Mouse (Mus musculus): Measurements from ENCODE around the gene Avpi1. TPM values are rescaled to one million over a fixed set of nuclear protein-coding genes. Genes with fewer than 3 reads are reported as not detected.

Avpi1 gene
- total RNA-seq, 2 experiments from 2014 or later, result 18.8 to 20.6 TPM

GRCm38 (mm10) chr19:42145210-42145609, 16.4 kb upstream of the Avpi1 start:
- no peak for DNase-seq (ENCODE audit: low spot score in 2 of 2)

DNA sequence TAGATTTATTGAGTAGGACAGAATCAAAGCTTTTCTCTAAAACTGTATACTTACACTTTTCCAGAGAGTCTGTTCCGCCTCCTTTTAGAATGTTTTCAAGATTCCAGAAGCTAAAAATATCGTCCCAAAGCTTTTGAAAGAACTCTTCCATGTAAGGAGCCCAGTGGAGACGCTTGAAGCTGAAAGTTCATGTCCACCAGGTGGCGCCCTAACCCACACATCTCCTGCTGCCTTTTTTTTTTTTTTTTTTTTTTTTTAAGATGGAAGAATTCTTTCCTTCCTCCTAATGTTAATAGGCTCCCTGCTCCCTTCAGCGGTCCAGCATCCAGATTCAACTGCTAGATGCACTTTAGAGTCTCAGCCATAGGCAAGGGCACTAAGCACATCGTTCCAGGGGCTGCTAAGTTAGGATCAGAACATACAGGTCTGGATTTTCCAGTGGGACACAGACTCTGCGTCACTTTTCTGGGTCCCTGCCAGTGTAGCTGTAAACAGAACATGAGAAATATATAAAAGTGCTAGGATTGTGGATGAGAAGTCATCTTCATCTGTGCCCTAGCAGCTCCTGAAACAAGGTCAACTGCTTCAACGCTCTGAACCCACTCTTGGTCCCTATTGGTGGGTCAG, 15.8 kb upstream of the Avpi1 start:
- DNase-seq (ENCODE audit: low spot score in 2 of 2), result peak in 1 of 2 experiments; percentile 90

DNA sequence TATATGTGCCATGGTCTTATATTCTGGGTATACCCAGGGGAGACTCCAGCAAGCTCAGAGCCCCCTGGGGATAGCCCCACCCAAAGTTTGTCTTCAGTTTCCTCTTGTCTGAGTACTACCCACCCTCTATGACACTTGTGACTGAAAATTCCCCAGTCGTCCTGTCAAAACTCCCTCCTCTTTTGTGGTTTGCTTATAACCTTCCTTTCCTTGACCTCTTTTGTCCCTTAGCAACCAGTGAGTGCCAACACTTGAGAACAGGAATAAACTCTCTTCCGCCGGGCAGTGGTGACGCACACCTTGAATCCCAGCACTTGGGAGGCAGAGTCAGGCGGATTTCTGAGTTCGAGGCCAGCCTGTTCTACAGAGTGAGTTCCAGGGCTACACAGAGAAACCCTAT, 15.2 kb upstream of the Avpi1 start:
- no peak for DNase-seq (ENCODE audit: low spot score in 2 of 2)

DNA sequence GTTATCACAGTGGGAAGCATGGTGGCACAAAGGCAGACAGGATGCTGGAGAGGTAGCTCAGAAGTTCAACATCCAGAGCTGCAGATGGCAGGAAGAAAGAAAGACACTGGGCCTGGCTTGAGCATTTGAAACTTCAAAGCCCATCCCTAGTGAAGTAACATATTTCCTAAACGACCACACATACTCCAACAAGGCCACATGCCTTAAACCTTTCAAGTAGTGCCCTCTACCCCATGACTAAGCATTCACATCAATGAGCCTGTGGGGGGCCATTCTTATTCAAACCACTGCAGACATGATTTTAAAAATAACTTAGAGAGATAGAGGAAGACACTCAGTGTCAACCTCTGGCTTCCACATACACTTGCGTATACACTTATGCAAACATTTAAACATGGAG, 13.9 kb upstream of the Avpi1 start:
- DNase-seq (ENCODE audit: low spot score in 2 of 2), result no peak

DNA sequence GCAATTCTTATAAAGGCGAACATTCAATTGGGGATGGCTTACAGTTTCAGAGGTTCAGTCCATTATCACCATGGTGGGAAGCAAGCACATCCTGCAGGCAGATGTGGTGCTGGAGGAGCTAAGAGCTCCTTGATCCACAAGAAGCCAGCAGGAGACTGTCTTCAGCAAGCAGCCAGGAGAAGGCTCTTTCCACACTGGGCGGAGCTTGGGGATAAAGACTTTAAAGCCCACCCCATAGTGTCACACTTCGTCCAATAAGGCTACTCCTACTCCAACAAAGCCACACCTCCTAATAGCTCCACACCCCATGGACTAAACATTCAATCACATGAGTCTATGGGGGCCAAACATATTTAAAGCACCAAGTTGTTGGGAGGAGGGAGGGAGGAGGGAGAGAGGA, 13.1 kb upstream of the Avpi1 start:
- DNase-seq (ENCODE audit: low spot score in 2 of 2), result no peak

DNA sequence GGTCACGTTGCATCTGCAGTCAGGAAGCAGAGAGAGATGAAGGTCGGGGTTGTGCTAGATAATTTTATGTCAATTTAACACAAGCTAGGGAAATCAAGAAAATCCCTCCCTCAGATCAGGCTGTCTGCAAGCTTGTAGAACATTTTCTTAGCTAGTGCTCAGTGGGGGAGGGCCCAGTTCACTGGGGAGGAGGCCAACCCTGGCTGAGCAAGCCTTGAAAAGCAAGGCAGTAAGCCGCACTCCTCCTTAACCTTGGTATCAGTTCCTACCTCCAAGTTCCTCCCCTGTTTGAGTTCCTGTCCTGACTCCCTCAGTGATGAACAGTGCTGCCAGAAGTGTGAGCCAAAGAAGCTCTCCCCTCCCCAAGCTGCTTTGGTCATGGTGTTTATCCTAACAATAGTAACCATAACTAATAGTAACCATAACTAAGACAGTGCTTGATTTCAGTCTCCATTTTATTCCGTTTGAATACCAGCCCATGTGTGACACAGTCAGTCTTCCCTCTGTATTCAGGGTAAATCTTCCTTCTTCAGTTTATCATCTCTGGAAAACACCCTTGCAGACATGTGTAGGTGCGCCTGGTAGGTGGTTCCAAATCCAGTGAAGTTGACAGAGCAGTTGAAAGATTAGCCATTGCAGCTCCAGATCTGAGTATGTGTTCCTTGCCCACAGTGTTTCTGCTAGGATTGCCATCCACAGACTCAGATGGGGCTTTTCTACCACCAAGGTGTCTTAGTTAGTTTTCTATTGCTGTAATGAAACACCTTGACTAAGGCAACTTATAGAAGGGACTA, 11.1 kb upstream of the Avpi1 start:
- no peak for DNase-seq (ENCODE audit: low spot score in 2 of 2)

DNA sequence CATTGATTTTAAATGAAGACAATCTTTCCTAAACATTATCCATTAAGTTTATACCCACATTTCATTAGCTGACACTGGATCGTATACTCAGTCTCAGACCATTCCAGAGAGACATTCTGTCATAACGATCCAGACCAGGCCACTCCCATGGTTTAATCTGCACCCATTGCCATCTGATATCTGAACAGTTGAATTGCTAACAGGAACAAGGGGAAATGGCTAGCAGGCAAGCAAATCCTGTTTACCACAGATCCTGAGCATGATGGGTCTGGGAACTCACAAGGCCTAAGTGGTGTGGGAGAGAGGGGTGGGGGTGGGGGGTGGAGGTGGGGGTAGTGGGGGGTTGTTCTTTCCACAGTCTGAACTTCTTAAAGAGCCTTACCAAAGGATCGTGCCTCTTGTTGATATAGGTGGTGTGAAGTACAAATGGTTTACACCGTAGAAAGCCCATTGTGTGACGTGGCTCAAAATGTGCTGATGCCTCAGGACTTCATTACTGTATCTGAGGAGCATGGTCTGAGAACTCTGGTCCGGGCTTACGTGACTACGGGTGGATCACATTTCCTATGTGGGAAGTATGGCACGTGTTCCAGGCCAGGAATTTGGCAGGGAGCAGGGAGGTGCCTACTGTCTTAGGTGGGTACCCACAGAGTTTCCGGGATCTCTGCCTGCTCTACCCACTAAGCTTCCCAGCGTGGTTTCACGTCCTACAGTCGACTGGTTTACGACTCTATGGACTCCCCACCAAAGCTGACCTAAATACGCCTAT, 9.8 kb upstream of the Avpi1 start:
- DNase-seq (ENCODE audit: low spot score in 2 of 2), result no peak

DNA sequence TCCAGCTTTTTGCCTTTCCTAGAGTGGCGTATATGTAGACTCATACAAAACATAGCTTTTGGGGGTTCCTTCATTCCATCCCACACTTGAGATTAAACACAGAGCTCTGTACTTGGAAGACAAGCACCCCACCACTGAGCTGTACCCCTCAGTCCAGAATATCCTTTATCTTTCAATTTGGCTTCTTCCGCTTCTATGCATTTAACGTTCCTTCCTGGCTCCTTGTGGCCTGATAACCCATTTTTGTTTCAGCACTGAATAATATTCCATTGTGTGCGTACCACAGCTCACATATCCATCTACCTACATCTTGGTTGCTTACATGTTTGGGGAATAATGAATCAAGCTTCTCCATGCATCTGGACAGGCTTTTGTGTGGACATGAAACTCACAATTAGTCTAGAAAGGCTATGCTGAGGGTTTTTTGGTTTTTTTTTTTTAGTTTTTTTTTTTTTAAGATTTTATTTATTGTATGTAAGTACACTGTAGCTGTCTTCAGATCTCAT, 8.4 kb upstream of the Avpi1 start:
- DNase-seq (ENCODE audit: low spot score in 2 of 2), result no peak

GRCm38 (mm10) chr19:42136126-42136525, 7.3 kb upstream of the Avpi1 start:
- DNase-seq (ENCODE audit: low spot score in 2 of 2), result no peak

GRCm38 (mm10) chr19:42135070-42135469, 6.2 kb upstream of the Avpi1 start:
- DNase-seq (ENCODE audit: low spot score in 2 of 2), result no peak

- no peak for DNase-seq (ENCODE audit: low spot score in 2 of 2)
Measured at GRCm38 (mm10) chr19:42131101-42131500, 2.2 kb upstream of the Avpi1 start.

DNA sequence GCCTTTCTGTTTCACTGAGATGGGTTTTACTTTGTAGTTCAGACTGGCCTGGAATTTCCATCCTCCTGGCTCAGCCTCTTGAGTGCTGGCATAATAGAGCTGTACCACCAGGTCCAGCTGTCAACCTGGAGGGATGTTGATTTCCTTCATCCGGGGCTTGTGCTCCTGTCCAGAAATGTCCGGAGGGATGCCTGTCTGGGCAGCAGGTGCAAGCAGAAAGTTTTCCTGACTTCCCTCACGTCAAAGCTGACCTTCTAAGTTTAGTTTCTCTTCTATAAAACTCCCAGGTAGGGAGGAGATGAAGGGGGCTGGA, 1.4 kb upstream of the Avpi1 start:
- no peak for DNase-seq (ENCODE audit: low spot score in 2 of 2)

GRCm38 (mm10) chr19:42129509-42130293, 842 bp upstream of the Avpi1 start:
- no peak for DNase-seq (ENCODE audit: low spot score in 2 of 2)

- no peak for DNase-seq (ENCODE audit: low spot score in 2 of 2)
Measured at GRCm38 (mm10) chr19:42128052-42128740, 663 bp downstream of the Avpi1 start.

DNA sequence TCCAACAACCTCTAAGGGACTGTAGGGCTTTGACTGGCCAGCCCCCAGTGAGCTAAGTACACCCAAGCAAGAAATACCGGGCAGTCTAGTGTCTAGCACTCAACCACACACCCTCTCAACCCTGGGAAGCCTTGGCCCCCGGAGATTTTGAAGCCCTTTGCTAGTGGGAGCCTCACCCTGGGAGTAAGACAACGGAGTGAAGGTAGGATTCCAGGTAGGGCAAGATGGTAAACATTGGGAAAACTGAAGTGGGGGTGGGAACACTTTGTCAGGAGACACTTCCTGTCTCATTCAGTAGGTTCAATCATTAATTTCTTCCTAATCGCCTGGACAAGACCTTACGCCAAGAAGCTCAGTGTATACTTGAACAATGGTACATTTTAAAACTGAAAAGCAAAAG, 1.8 kb downstream of the Avpi1 start:
- no peak for DNase-seq (ENCODE audit: low spot score in 2 of 2)

DNA sequence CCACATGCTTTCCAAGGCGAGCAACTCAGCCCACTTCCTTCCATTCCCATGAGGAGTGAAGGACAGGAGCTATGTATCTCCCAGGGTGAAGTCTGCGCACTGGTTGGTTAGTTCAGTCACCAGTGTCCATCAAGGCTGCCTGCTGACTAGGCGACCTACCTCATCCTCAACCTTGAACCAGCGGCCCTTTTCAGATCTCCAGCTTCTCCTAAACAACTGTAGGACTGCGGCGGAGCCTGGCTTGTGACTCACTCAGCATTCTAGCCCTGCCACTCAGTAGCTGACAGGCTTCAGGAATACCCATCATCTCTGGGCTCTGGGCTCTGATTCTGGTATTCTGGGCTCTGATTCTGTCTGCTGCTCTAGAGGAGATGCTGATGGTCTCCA, 2.6 kb downstream of the Avpi1 start:
- no peak for DNase-seq (ENCODE audit: low spot score in 2 of 2)

- DNase-seq (ENCODE audit: low spot score in 2 of 2), result no peak
Measured at GRCm38 (mm10) chr19:42125501-42126218, 3.2 kb downstream of the Avpi1 start.

- DNase-seq (ENCODE audit: low spot score in 2 of 2), result peak in 1 of 2 experiments; percentile 29
Measured at GRCm38 (mm10) chr19:42124684-42125083, 4.2 kb downstream of the Avpi1 start.

- DNase-seq (ENCODE audit: low spot score in 2 of 2), result no peak
Measured at GRCm38 (mm10) chr19:42120451-42120850, 8.4 kb downstream of the Avpi1 start.

- DNase-seq (ENCODE audit: low spot score in 2 of 2), result no peak
Measured at GRCm38 (mm10) chr19:42118596-42118995, 10.3 kb downstream of the Avpi1 start.

Measured in layer of hippocampus, adult 18-20 months (tissue).